Mouse (Mus musculus): ENCODE data around the gene Bub1b.

DNA sequence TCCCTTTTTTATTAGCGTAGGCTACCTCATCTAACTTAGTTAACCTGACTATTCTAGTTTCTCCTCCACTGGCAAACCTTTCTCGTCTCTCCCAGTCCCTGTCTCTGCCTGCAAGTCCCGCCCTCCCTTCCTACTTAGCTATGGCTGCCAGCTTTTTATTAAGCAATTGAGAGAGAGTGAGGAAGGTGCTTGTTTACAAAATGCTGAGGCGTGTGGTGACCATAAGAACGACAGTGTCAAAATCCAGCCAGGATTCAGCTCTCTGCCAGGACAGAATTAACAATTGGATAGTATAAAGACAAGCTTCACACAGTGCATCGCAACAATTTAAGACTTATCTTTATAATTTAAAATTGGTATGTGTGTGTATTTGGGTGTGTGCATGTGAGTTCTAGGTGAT, 6.1 kb downstream of the Bub1b start:
- no peak for TF ChIP-seq CTCF (IDR thresholded peaks at IDR 0.05; ENCODE audit: borderline replicate concordance, insufficient read depth, low read depth, low read length)
- no peak for TF ChIP-seq POLR2A (IDR thresholded peaks at IDR 0.05; ENCODE audit: borderline replicate concordance, insufficient read depth, low read length)

Data from cerebellum, adult 2 months (tissue).